Comparison of ENCODE assay signal across 8 mouse cellular contexts in the genomic region with DNA sequence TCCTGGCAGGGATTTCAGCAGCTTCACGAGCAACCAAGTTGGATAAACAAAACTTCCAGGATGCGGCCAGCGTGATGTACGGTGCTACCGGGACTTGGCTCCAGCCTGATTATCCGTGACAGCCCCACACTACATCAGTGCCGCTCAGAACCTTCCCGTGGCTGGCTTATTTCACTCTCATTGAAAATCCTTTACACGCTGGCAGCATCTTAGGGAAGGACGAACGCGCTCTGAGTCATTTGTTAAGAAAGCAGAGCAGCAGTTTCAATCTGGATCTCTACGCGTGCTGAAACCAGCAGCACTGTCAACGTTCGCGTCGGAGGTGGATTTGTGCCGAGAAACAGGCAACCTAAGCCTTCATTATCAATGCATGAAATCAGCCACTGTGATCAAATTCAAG.
DNase-seq lines count a peak whose midpoint lies in the region; ATAC-seq and TF ChIP-seq lines count a peak whose summit lies in the region.

No protein-coding gene starts in this region.

- H3K27ac ChIP-seq in kidney, embryonic 15.5 days, result no peak overlapping the region
- H3K27ac ChIP-seq in embryonic facial prominence, embryonic 14.5 days (replicated peaks; ENCODE audit: low read depth, low read length), result no peak overlapping the region
- no peak overlapping the region for H3K27ac ChIP-seq in heart, postnatal 0 days (ENCODE audit: low read depth)

- WGBS in kidney, embryonic 15.5 days, result 26% methylated on average over 19 of the region's 19 CpGs
- 31% methylated on average over 19 of the region's 19 CpGs for WGBS in embryonic facial prominence, embryonic 14.5 days
- 50% methylated on average over 19 of the region's 19 CpGs for WGBS in heart, postnatal 0 days

- no peaks in the 10 kb centered on the region for H3K36me3 ChIP-seq in kidney, embryonic 15.5 days
- no peaks in the 10 kb centered on the region for H3K36me3 ChIP-seq in embryonic facial prominence, embryonic 14.5 days (ENCODE audit: control insufficient read depth, insufficient read depth, low read length)
- H3K36me3 ChIP-seq in heart, postnatal 0 days (replicated peaks; ENCODE audit: control insufficient read depth, insufficient read depth, low read length), result no peaks in the 10 kb centered on the region

- no peak for ATAC-seq in kidney, embryonic 15.5 days (replicated peaks; ENCODE audit: low FRiP score)
- ATAC-seq in embryonic facial prominence, embryonic 14.5 days (ENCODE audit: low read depth), result peak; percentile 53; the same call in 1 of the 2 replicates
- no peak for ATAC-seq in heart, postnatal 0 days (ENCODE audit: insufficient read depth, low read depth)
- ATAC-seq in monocyte, adult 5-6 weeks (replicated peaks; ENCODE audit: insufficient number of reproducible peaks, low FRiP score, low TSS enrichment, poor library complexity, severe bottlenecking), result no peak

- 0 out of 2 replicates have a peak, but pooled peaks cover 6% of the 10 kb centered on the region for H3K4me1 ChIP-seq in kidney, embryonic 15.5 days
- H3K4me1 ChIP-seq in embryonic facial prominence, embryonic 14.5 days (ENCODE audit: control insufficient read depth, insufficient read depth, low read length), result no peaks in the 10 kb centered on the region
- H3K4me1 ChIP-seq in heart, postnatal 0 days (ENCODE audit: control insufficient read depth, insufficient read depth), result no peaks in the 10 kb centered on the region

- TF ChIP-seq CTCF in heart, postnatal 0 days (IDR thresholded peaks at IDR 0.05; ENCODE audit: low read depth), result no peak

- H3K9me3 ChIP-seq in kidney, embryonic 15.5 days (replicated peaks), result no peaks in the 10 kb centered on the region
- H3K9me3 ChIP-seq in embryonic facial prominence, embryonic 14.5 days (ENCODE audit: control insufficient read depth, low read length), result no peaks in the 10 kb centered on the region
- no peaks in the 10 kb centered on the region for H3K9me3 ChIP-seq in heart, postnatal 0 days (replicated peaks; ENCODE audit: control insufficient read depth, low read length)

- no peak for TF ChIP-seq EP300 in heart, postnatal 0 days (IDR thresholded peaks at IDR 0.05; ENCODE audit: low read depth)

- DNase-seq in kidney, adult 11 months, result no peak
- peak; percentile 74 for DNase-seq in embryonic facial prominence, embryonic 14.5 days (ENCODE audit: low spot score)
- DNase-seq in heart, postnatal 0 days (ENCODE audit: low spot score), result no peak
- peak; percentile 54 to 62 for DNase-seq in left cerebral cortex, postnatal 36 days (ENCODE audit: low spot score in 2 of 2)
- peak; percentile 46 for DNase-seq in right cerebral cortex, postnatal 14 days
- no peak for DNase-seq in natural killer cell, adult 2 months (ENCODE audit: low spot score in 2 of 2)

- no peak overlapping the region for H3K9ac ChIP-seq in kidney, embryonic 15.5 days
- peak overlapping the region; percentile 12; the same call in 1 of the 2 replicates for H3K9ac ChIP-seq in embryonic facial prominence, embryonic 14.5 days (ENCODE audit: low read depth, low read length)
- H3K9ac ChIP-seq in heart, postnatal 0 days (replicated peaks; ENCODE audit: low read depth, low read length), result no peak overlapping the region

- intact Hi-C loops in left cerebral cortex, postnatal 36 days (cut with DNase I), result loop anchor here (5.0 to 10.0 kb wide), 4 partner anchors 246 to 731 kb away; no protein-coding TSS in a partner anchor

- H3K27me3 ChIP-seq in kidney, embryonic 15.5 days, result no peaks in the 10 kb centered on the region
- H3K27me3 ChIP-seq in embryonic facial prominence, embryonic 14.5 days (replicated peaks; ENCODE audit: control insufficient read depth, insufficient read depth, low read length), result no peaks in the 10 kb centered on the region
- no peaks in the 10 kb centered on the region for H3K27me3 ChIP-seq in heart, postnatal 0 days (ENCODE audit: control insufficient read depth, insufficient read depth, low read length)

- peak overlapping the region; percentile 57 for H3K4me2 ChIP-seq in kidney, embryonic 15.5 days
- peak overlapping the region; percentile 50 for H3K4me2 ChIP-seq in embryonic facial prominence, embryonic 14.5 days (ENCODE audit: low read depth, low read length)
- peak overlapping the region; percentile 50 for H3K4me2 ChIP-seq in heart, postnatal 0 days (ENCODE audit: low read depth, low read length)

- H3K4me3 ChIP-seq in kidney, embryonic 15.5 days (replicated peaks), result peak overlapping the region; percentile 31
- peak overlapping the region; percentile 26 for H3K4me3 ChIP-seq in embryonic facial prominence, embryonic 14.5 days (ENCODE audit: low read depth, low read length)
- H3K4me3 ChIP-seq in heart, postnatal 0 days (ENCODE audit: low read depth, low read length), result peak overlapping the region; percentile 24; the same call in 1 of the 2 replicates

Comparison
In these comparisons a context has a peak if more than half of its experiments do, and no peak if none do; other contexts are left out.
1. DNase-seq: peak in embryonic facial prominence, embryonic 14.5 days (single experiment), left cerebral cortex, postnatal 36 days (2 of 2) and right cerebral cortex, postnatal 14 days (single experiment); none in kidney, adult 11 months (single experiment), heart, postnatal 0 days (single experiment) and natural killer cell, adult 2 months (0 of 2).
2. Peak in every context shown above with its lines, with median percentiles within 50 percentile points of each other: H3K4me2 ChIP-seq and H3K4me3 ChIP-seq.